Mouse (Mus musculus) liver, embryonic 11.5 days (tissue): Measurements from ENCODE around the gene Tlr9. TPM values are rescaled to one million over a fixed set of nuclear protein-coding genes. Genes with fewer than 3 reads are reported as not detected.

ENCODE experiments used
- ATAC-seq: fragments of 200-750 bp; cut with Nextera tagmentation; replicated peaks from 2 replicates; pipeline ENCODE4 v1.8.0; 2017; ENCODE audit warnings: moderate number of reproducible peaks, mild to moderate bottlenecking, moderate TSS enrichment, moderate library complexity; ENCODE audit not compliant: low FRiP score
- DNase-seq: peaks from one replicate; pipeline ENCODE4 v3.0.0-alpha.2; 2017; ENCODE audit warnings: low spot score
- H3K27ac ChIP-seq: fragments of 300-500 bp; sonication (generic); 2 replicates; pipeline ENCODE4 v1.5.1; 2014; ENCODE audit warnings: mild to moderate bottlenecking, low read depth, low read length, control low read depth
- H3K27me3 ChIP-seq: fragments of 300-500 bp; sonication (generic); replicated peaks from 2 replicates; pipeline ENCODE4 v1.6.1; 2014; ENCODE audit warnings: low read length, mixed read lengths; ENCODE audit not compliant: control insufficient read depth, insufficient read depth
- H3K36me3 ChIP-seq: fragments of 300-500 bp; sonication (generic); 2 replicates; pipeline ENCODE4 v1.6.1; 2014; ENCODE audit warnings: mild to moderate bottlenecking, low read length, moderate library complexity, mixed read lengths; ENCODE audit not compliant: control insufficient read depth, insufficient read depth
- H3K4me1 ChIP-seq: fragments of 300-500 bp; sonication (generic); replicated peaks from 2 replicates; pipeline ENCODE4 v1.6.1; 2014; ENCODE audit warnings: low read length, mixed read lengths; ENCODE audit not compliant: control insufficient read depth, insufficient read depth
- H3K4me2 ChIP-seq: fragments of 300-500 bp; sonication (generic); 2 replicates; pipeline ENCODE4 v1.6.1; 2014; ENCODE audit warnings: mild to moderate bottlenecking, control low read depth, moderate library complexity
- H3K4me3 ChIP-seq: fragments of 300-500 bp; sonication (generic); 2 replicates; pipeline ENCODE4 v1.5.1; 2014; ENCODE audit warnings: low read depth, low read length, control low read depth
- H3K9ac ChIP-seq: fragments of 300-500 bp; sonication (generic); 2 replicates; pipeline ENCODE4 v1.6.1; 2014; ENCODE audit warnings: low read depth, low read length, control low read depth
- H3K9me3 ChIP-seq: fragments of 300-500 bp; sonication (generic); 2 replicates; pipeline ENCODE4 v1.6.1; 2016; ENCODE audit warnings: low read length, inconsistent platforms, mixed read lengths; ENCODE audit not compliant: control insufficient read depth
- WGBS: fragments of 180-500 bp; shearing (Covaris S2); extraction: QIAGEN DNeasy Blood & Tissue Kit; methylation state at CpG from one replicate; pipeline ENCODE4 v1.1.7; 2014; 5-methylcytosine and 5-hydroxymethylcytosine counted together
- polyA plus RNA-seq: library from polyadenylated mRNA; unstranded; fragments of >200 nt; fragmentation: Nextera tagmentation; extraction: Ambion mirVana; gene quantifications from 2 replicates; pipeline ENCODE4 v1.2.1, GENCODE M21; 2014

Tlr9 gene
- not detected in 2 replicates for polyA plus RNA-seq

GRCm38 (mm10) chr9:106222261-106222851 is at the start of gene Tlr9:
Gene Tlr9 (plus strand): TSS chr9:106222598.
- Histone ChIP-seq H3K9me3 (no peaks in the 10 kb centered on the region), H3K4me3 (no peak within 1 kb of the TSS), H3K27ac (no peak within 1 kb of the TSS), H3K4me1 (peaks cover 11% of the 10 kb centered on the region), H3K27me3 (peaks cover 34% of the 10 kb centered on the region), H3K9ac (no peak within 1 kb of the TSS), H3K36me3 (no peaks in the 10 kb centered on the region), H3K4me2 (no peak within 1 kb of the TSS)
- DNase-seq (no peak), ATAC-seq (no peak)
- 39% methylated on average over 4 of the region's 4 CpGs for WGBS

DNA sequence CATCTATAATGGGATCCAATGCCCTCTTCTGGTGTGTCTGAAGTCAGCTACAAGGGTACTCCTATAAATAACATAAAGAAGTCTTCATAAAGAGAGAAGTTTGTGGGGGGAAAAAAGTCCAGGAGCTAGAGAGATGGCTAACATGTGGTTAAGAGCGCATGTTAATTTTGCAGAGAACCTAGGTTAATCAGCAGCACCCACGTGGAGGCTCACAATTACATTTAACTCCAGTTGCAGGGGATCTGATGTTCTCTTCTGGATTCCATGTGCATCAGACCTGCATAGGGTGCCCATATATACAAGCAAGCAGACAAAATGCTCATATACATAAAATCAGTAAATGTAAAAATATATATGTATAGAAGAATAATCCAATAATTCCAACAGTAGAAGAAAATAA is 49.0 kb upstream of the Tlr9 start:
- Histone ChIP-seq H3K9ac (peak overlapping the region; percentile 37; the same call in 1 of the 2 replicates), H3K27ac (no peak overlapping the region), H3K36me3 (peaks cover 17% of the 10 kb centered on the region), H3K4me2 (peak overlapping the region; percentile 84), H3K4me3 (peak overlapping the region; percentile 85), H3K27me3 (no peaks in the 10 kb centered on the region), H3K4me1 (peaks cover 31% of the 10 kb centered on the region), H3K9me3 (no peaks in the 10 kb centered on the region)
- ATAC-seq = no peak
- DNase-seq = no peak
- WGBS = 53% methylated on average over 2 of the region's 2 CpGs

DNA sequence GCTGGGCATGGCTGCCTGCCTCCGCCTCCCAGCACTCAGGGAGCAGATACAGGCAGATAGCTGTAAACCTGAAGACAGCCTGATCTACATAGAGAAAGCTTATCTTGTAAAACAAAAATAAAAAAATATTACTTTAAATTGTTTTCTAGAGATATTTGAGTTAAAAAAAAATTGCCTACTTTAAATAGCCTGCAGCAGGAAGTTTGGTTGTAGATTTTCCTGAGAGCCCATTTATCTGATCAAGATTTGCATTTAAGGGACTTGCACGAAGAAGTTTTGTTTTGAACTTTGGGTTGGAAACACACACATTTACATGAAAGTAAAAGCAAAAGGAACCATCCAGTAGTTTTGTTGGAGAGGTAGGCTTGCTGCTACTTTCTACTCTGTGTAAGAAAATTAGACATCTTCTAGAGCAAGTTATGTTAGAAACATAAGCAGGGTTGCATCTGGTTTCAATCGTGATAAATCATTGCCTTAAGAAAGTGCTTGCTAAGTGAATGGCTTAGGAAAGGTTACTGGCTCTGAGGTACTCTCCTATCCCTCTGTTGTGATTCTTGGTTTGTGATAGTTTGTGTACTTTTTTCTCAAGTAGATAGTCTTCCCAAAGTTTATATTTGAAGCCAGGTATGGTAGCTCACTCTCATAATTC is 46.7 kb upstream of the Tlr9 start:
- Histone ChIP-seq H3K27me3 (no peaks in the 10 kb centered on the region), H3K36me3 (peaks cover 24% of the 10 kb centered on the region), H3K27ac (no peak overlapping the region), H3K4me3 (no peak overlapping the region), H3K9me3 (no peaks in the 10 kb centered on the region), H3K9ac (no peak overlapping the region), H3K4me1 (peaks cover 25% of the 10 kb centered on the region), H3K4me2 (no peak overlapping the region)
- 68% methylated on average over 3 of the region's 3 CpGs for WGBS
- ATAC-seq = no peak
- no peak for DNase-seq

GRCm38 (mm10) chr9:106176769-106177168 is 45.6 kb upstream of the Tlr9 start:
- 89% methylated on average over 5 of the region's 5 CpGs for WGBS
- no peak overlapping the region for H3K27ac ChIP-seq
- DNase-seq = no peak
- no peak overlapping the region for H3K4me2 ChIP-seq
- H3K4me1 ChIP-seq = peaks cover 25% of the 10 kb centered on the region
- H3K9ac ChIP-seq = no peak overlapping the region
- H3K9me3 ChIP-seq = no peaks in the 10 kb centered on the region
- H3K4me3 ChIP-seq = no peak overlapping the region
- ATAC-seq = no peak
- peaks cover 33% of the 10 kb centered on the region for H3K36me3 ChIP-seq
- H3K27me3 ChIP-seq = no peaks in the 10 kb centered on the region

GRCm38 (mm10) chr9:106177799-106178198 is 44.6 kb upstream of the Tlr9 start:
- no peak for DNase-seq
- Histone ChIP-seq H3K9me3 (no peaks in the 10 kb centered on the region), H3K27me3 (no peaks in the 10 kb centered on the region), H3K27ac (no peak overlapping the region), H3K36me3 (peaks cover 36% of the 10 kb centered on the region), H3K9ac (no peak overlapping the region), H3K4me1 (peaks cover 24% of the 10 kb centered on the region), H3K4me3 (no peak overlapping the region), H3K4me2 (no peak overlapping the region)
- ATAC-seq = no peak
- 93% methylated on average over 6 of the region's 6 CpGs for WGBS

- ATAC-seq = no peak
- WGBS = 90% methylated on average over 2 of the region's 2 CpGs
- no peaks in the 10 kb centered on the region for H3K9me3 ChIP-seq
Observed at GRCm38 (mm10) chr9:106179454-106179853, 42.9 kb upstream of the Tlr9 start.

DNA sequence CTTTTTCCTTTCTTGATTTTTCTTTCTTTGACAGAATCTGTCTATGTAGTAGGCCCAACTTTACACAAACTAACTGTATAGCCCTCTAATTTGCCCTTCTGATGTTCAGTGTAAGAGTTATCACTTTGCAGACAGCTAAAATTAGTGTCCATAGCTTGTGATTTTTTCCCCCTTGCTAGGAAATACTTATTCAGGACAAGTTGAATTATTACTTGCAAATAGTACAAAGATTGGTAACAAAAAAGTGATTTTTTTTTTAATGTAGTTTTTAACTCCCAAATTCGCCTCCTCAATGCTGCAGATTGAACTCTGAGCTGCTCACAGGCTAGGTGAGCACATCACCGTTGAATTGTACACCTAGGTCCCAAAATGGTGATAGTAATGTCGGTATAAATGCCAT is 42.4 kb upstream of the Tlr9 start:
- no peak overlapping the region for H3K4me3 ChIP-seq
- H3K36me3 ChIP-seq = peaks cover 45% of the 10 kb centered on the region
- H3K27ac ChIP-seq = no peak overlapping the region
- DNase-seq (no peak), ATAC-seq (no peak)
- no peak overlapping the region for H3K4me2 ChIP-seq
- no peaks in the 10 kb centered on the region for H3K9me3 ChIP-seq
- peaks cover 5% of the 10 kb centered on the region; the same call in 1 of the 2 replicates for H3K4me1 ChIP-seq
- H3K9ac ChIP-seq = no peak overlapping the region
- WGBS = 93% methylated on average over 3 of the region's 3 CpGs
- H3K27me3 ChIP-seq = no peaks in the 10 kb centered on the region

More at GRCm38 (mm10) chr9:106179454-106179853, 42.9 kb upstream of the Tlr9 start:
- Histone ChIP-seq H3K4me3 (no peak overlapping the region), H3K27ac (no peak overlapping the region), H3K9ac (no peak overlapping the region), H3K4me2 (no peak overlapping the region), H3K4me1 (peaks cover 10% of the 10 kb centered on the region; the same call in 1 of the 2 replicates), H3K27me3 (no peaks in the 10 kb centered on the region), H3K36me3 (peaks cover 41% of the 10 kb centered on the region)
- no peak for DNase-seq

DNA sequence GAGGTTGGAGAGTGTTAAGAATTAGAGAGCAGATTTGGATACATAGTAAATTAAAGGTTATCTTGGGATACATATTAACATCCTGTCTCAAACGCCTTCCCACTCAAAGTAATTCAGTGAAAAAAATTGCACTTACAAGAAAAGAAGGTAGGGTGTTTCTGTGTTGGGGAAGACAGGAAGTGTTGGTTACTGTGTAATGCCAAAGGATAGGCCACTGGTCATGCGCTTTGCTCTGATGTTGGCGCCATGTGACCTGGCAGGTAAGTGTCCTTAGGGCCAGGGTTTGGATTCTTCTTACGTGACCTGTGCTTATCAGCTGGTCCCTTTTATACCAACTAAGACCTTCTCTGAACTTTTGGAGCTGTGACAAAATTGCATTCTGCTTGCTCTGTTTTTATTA is 40.3 kb upstream of the Tlr9 start:
- Histone ChIP-seq H3K36me3 (peaks cover 58% of the 10 kb centered on the region), H3K4me2 (no peak overlapping the region), H3K27ac (no peak overlapping the region), H3K27me3 (no peaks in the 10 kb centered on the region), H3K4me1 (no peaks in the 10 kb centered on the region), H3K9ac (no peak overlapping the region), H3K9me3 (no peaks in the 10 kb centered on the region), H3K4me3 (no peak overlapping the region)
- ATAC-seq (no peak), DNase-seq (no peak)
- WGBS = 88% methylated on average over 4 of the region's 4 CpGs

- DNase-seq = no peak
- no peak for ATAC-seq
- no peaks in the 10 kb centered on the region for H3K4me1 ChIP-seq
- 92% methylated on average over 5 of the region's 5 CpGs for WGBS
- H3K9ac ChIP-seq = no peak overlapping the region
- H3K36me3 ChIP-seq = peaks cover 61% of the 10 kb centered on the region
- H3K27ac ChIP-seq = no peak overlapping the region
- no peaks in the 10 kb centered on the region for H3K9me3 ChIP-seq
- no peak overlapping the region for H3K4me2 ChIP-seq
- no peak overlapping the region for H3K4me3 ChIP-seq
- H3K27me3 ChIP-seq = no peaks in the 10 kb centered on the region
Observed at GRCm38 (mm10) chr9:106183996-106184395, 38.4 kb upstream of the Tlr9 start.
